Comparison of ENCODE assay signal across 24 mouse cellular contexts in genomic region chr19:31616830-31617229, GRCm38 (mm10).
DNase-seq lines count a peak whose midpoint lies in the region; ATAC-seq and TF ChIP-seq lines count a peak whose summit lies in the region.
"Had no signal": no experiment of that assay in that cellular context is flagged by ENCODE, and none has a peak within 500 bp of the region (broad histone marks: within the 10 kb centered on the region; RNA-seq: fewer than 3 reads in every experiment).

No protein-coding gene starts in this region.

- ATAC-seq in lung, embryonic 14.5 days (ENCODE audit: insufficient read depth): peak; percentile 95
- peak; percentile 93 for ATAC-seq in lung, embryonic 16.5 days (ENCODE audit: low read depth)
- ATAC-seq: activated CD4-positive, CD25-positive, alpha-beta regulatory T cell, adult 4 months; CD4-positive, CD25-positive, alpha-beta regulatory T cell, adult 4 months; forebrain, embryonic 13.5 days; forebrain, embryonic 15.5 days; Patski had no signal

- peak; percentile 78 for DNase-seq in lung, embryonic 14.5 days
- no peak for DNase-seq in lung, postnatal 14 days
- no peak for DNase-seq in lung, postnatal 25 days (ENCODE audit: low spot score)
- peak; percentile 8 to 39 for DNase-seq in lung, postnatal 4 days
- DNase-seq in lung, postnatal 10 days: no peak
- DNase-seq: adrenal gland, adult 8-10 months; adrenal gland, postnatal 14 days; adrenal gland, postnatal 36 days; B cell, adult 2 months; cerebellum, adult 11-12 months; cerebellum, adult 2 months; cerebellum, adult 9-10 months; cerebellum, postnatal 10 days; cerebellum, postnatal 25 days had no signal

- no peaks in the 10 kb centered on the region for H3K36me3 ChIP-seq in lung, embryonic 14.5 days (ENCODE audit: insufficient read depth)
- no peaks in the 10 kb centered on the region for H3K36me3 ChIP-seq in lung, embryonic 16.5 days (ENCODE audit: control insufficient read depth, insufficient read depth, low read length)
- H3K36me3 ChIP-seq: embryonic facial prominence, embryonic 10.5 days; embryonic facial prominence, embryonic 12.5 days; forebrain, embryonic 15.5 days; G1E had no signal

- H3K4me3 ChIP-seq in lung, embryonic 14.5 days (ENCODE audit: low read depth, low read length): no peak overlapping the region
- no peak overlapping the region for H3K4me3 ChIP-seq in lung, embryonic 16.5 days (ENCODE audit: low read length)
- H3K4me3 ChIP-seq: embryonic facial prominence, embryonic 10.5 days; embryonic facial prominence, embryonic 12.5 days; forebrain, embryonic 13.5 days; forebrain, embryonic 15.5 days had no signal

- no peak overlapping the region for H3K4me2 ChIP-seq in lung, embryonic 14.5 days
- no peak overlapping the region for H3K4me2 ChIP-seq in lung, embryonic 16.5 days (ENCODE audit: low read depth, low read length)
- H3K4me2 ChIP-seq: embryonic facial prominence, embryonic 12.5 days; forebrain, embryonic 13.5 days; forebrain, embryonic 15.5 days had no signal

- H3K4me1 ChIP-seq in lung, embryonic 14.5 days (ENCODE audit: insufficient read depth): no peaks in the 10 kb centered on the region
- peaks cover 3% of the 10 kb centered on the region; the same call in 1 of the 2 replicates for H3K4me1 ChIP-seq in lung, embryonic 16.5 days (replicated peaks; ENCODE audit: control insufficient read depth, insufficient read depth, low read length)
- H3K4me1 ChIP-seq: embryonic facial prominence, embryonic 10.5 days; embryonic facial prominence, embryonic 12.5 days; forebrain, embryonic 13.5 days; forebrain, embryonic 15.5 days had no signal

- WGBS in lung, embryonic 14.5 days: 45% methylated on average over 4 of the region's 4 CpGs
- 52% methylated on average over 4 of the region's 4 CpGs for WGBS in lung, embryonic 16.5 days

- no peaks in the 10 kb centered on the region for H3K27me3 ChIP-seq in lung, embryonic 14.5 days (ENCODE audit: insufficient read depth, low read length)
- H3K27me3 ChIP-seq in lung, embryonic 16.5 days (ENCODE audit: control insufficient read depth, insufficient read depth, low read depth, low read length): no peaks in the 10 kb centered on the region
- H3K27me3 ChIP-seq: CH12.LX; embryonic facial prominence, embryonic 12.5 days; forebrain, embryonic 13.5 days; forebrain, embryonic 15.5 days had no signal

- H3K9ac ChIP-seq in lung, embryonic 14.5 days: no peak overlapping the region
- H3K9ac ChIP-seq in lung, embryonic 16.5 days (ENCODE audit: low read length): no peak overlapping the region
- H3K9ac ChIP-seq: embryonic facial prominence, embryonic 12.5 days; forebrain, embryonic 13.5 days; forebrain, embryonic 15.5 days had no signal

- no peaks in the 10 kb centered on the region for H3K9me3 ChIP-seq in lung, embryonic 14.5 days (ENCODE audit: low read depth, low read length)
- H3K9me3 ChIP-seq in lung, embryonic 16.5 days (ENCODE audit: control insufficient read depth, low read length): no peaks in the 10 kb centered on the region
- H3K9me3 ChIP-seq: embryonic facial prominence, embryonic 10.5 days; embryonic facial prominence, embryonic 12.5 days; forebrain, embryonic 13.5 days; forebrain, embryonic 15.5 days; G1E had no signal

- H3K27ac ChIP-seq in lung, embryonic 14.5 days (ENCODE audit: low read depth): no peak overlapping the region
- no peak overlapping the region for H3K27ac ChIP-seq in lung, embryonic 16.5 days (ENCODE audit: low read length)
- H3K27ac ChIP-seq: embryonic facial prominence, embryonic 10.5 days; embryonic facial prominence, embryonic 12.5 days; forebrain, embryonic 13.5 days; forebrain, embryonic 15.5 days had no signal

- TF ChIP-seq CTCF in lung, embryonic 14.5 days (IDR thresholded peaks at IDR 0.05; ENCODE audit: low read depth): no peak

Comparison
In these comparisons a context has a peak if more than half of its experiments do, and no peak if none do; other contexts are left out.
1. DNase-seq: peak in lung, embryonic 14.5 days (single experiment) and lung, postnatal 4 days (2 of 2); none in lung, postnatal 14 days (single experiment), lung, postnatal 25 days (single experiment) and lung, postnatal 10 days (single experiment).